Comparison of ENCODE assay signal across 9 mouse cellular contexts in genomic region chr7:109445012-109445411, GRCm38 (mm10). TPM values are rescaled to one million over a fixed set of nuclear protein-coding genes. Genes with fewer than 3 reads are reported as not detected.
DNase-seq lines count a peak whose midpoint lies in the region; ATAC-seq and TF ChIP-seq lines count a peak whose summit lies in the region.
"Had no signal": no experiment of that assay in that cellular context is flagged by ENCODE, and none has a peak within 500 bp of the region (broad histone marks: within the 10 kb centered on the region; RNA-seq: fewer than 3 reads in every experiment).

No protein-coding gene starts in this region.

- no peak overlapping the region for H3K4me2 ChIP-seq in kidney, embryonic 16.5 days (replicated peaks; ENCODE audit: low read depth, low read length)
- H3K4me2 ChIP-seq: embryonic facial prominence, embryonic 13.5 days had no signal

- H3K9ac ChIP-seq in kidney, embryonic 16.5 days (replicated peaks; ENCODE audit: low read length): no peak overlapping the region
- H3K9ac ChIP-seq: embryonic facial prominence, embryonic 13.5 days had no signal

- H3K9me3 ChIP-seq in kidney, embryonic 16.5 days (ENCODE audit: low read length): no peaks in the 10 kb centered on the region
- H3K9me3 ChIP-seq: embryonic facial prominence, embryonic 13.5 days had no signal

- 16% methylated on average over 6 of the region's 6 CpGs for WGBS in kidney, adult 2 months
- WGBS in kidney, embryonic 16.5 days: 11% methylated on average over 6 of the region's 6 CpGs

- DNase-seq in kidney, adult 2 months: peak; percentile 44
- peak; percentile 14 for DNase-seq in MEL-GATA-1-ER (ENCODE audit: extremely low read depth, low read depth)
- peak; percentile 47 to 59 for DNase-seq in cerebellum, postnatal 36 days
- DNase-seq in left cerebral cortex, postnatal 14 days (ENCODE audit: low spot score in 2 of 2): peak; percentile 60 to 77
- peak; percentile 58 for DNase-seq in neural tube, embryonic 10.5 days (ENCODE audit: extremely low spot score, low spot score)
- no peak for DNase-seq in T-cell, adult 2 months (ENCODE audit: low spot score)

- TF ChIP-seq CTCF in kidney, adult 2 months (conservative IDR thresholded peaks at IDR 0.05; ENCODE audit: insufficient read depth, insufficient read length, low read depth, low read length): peak; percentile 74

- no peak for ATAC-seq in kidney, embryonic 16.5 days (ENCODE audit: low FRiP score, low TSS enrichment)
- ATAC-seq in granulocyte monocyte progenitor cell, adult 5-6 weeks (replicated peaks; ENCODE audit: poor library complexity, severe bottlenecking): peak; percentile 82

- H3K4me3 ChIP-seq in kidney, adult 2 months (ENCODE audit: insufficient read depth, low read depth, low read length): no peak overlapping the region
- H3K4me3 ChIP-seq in kidney, embryonic 16.5 days (ENCODE audit: low read length): no peak overlapping the region
- H3K4me3 ChIP-seq: embryonic facial prominence, embryonic 13.5 days had no signal

- no peak for TF ChIP-seq POLR2A in kidney, adult 2 months (IDR thresholded peaks at IDR 0.05; ENCODE audit: low read depth, low read length)

- no peak overlapping the region for H3K27ac ChIP-seq in kidney, adult 2 months (ENCODE audit: insufficient read depth, low read depth, low read length)
- no peak overlapping the region for H3K27ac ChIP-seq in kidney, embryonic 16.5 days (ENCODE audit: low read length)
- H3K27ac ChIP-seq: embryonic facial prominence, embryonic 13.5 days had no signal

- H3K4me1 ChIP-seq in kidney, adult 2 months (ENCODE audit: control insufficient read depth, insufficient read depth, low read length): no peaks in the 10 kb centered on the region; the same call in 1 of the 2 replicates
- no peaks in the 10 kb centered on the region for H3K4me1 ChIP-seq in kidney, embryonic 16.5 days (ENCODE audit: insufficient read depth, low read length)

- no peaks in the 10 kb centered on the region for H3K36me3 ChIP-seq in kidney, adult 2 months (ENCODE audit: control insufficient read depth, insufficient read depth, low read length)
- H3K36me3 ChIP-seq in kidney, embryonic 16.5 days (ENCODE audit: insufficient read depth, low read length): no peaks in the 10 kb centered on the region
- H3K36me3 ChIP-seq: embryonic facial prominence, embryonic 13.5 days had no signal

- no peaks in the 10 kb centered on the region for H3K27me3 ChIP-seq in kidney, adult 2 months (replicated peaks; ENCODE audit: control insufficient read depth, insufficient read depth, low read length)
- H3K27me3 ChIP-seq in kidney, embryonic 16.5 days (ENCODE audit: insufficient read depth, low read length): 0 out of 2 replicates have a peak, but pooled peaks cover 3% of the 10 kb centered on the region

- intact Hi-C loops in left cerebral cortex, postnatal 14 days (cut with DNase I): loop anchor here (10.0 kb wide), 1 partner anchor 480 kb away; no protein-coding TSS in a partner anchor

RNA-seq across cellular contexts. Expression of gene Stk33, which starts 6.1 kb away (rescaled TPM):
- 0.08 and 0.10 TPM in 2 replicates for polyA plus RNA-seq in kidney, adult 2 months (2012; rRNA removed)
- polyA plus RNA-seq in kidney, embryonic 16.5 days (2015; fragmentation: Nextera tagmentation; extraction: Ambion mirVana): 0.51 and 0.58 TPM in 2 replicates
- not detected in 2 replicates for total RNA-seq in granulocyte monocyte progenitor cell, adult 5-6 weeks (2014; fragmentation: Nextera tagmentation)
- not detected in 2 replicates for total RNA-seq in granulocyte monocyte progenitor cell, adult 5-6 weeks (2017)
- total RNA-seq in left cerebral cortex, postnatal 14 days (2021): 1 to 10 TPM in 1 of 2 experiments, under 1 TPM in 1; 0.70 to 1.1 TPM
